Mouse (Mus musculus) MEL-GATA-1-ER (cell line): ENCODE measurements around the gene Cdc6.
"Not testable (repeated sequence)": the region's sequence is repeated elsewhere in the genome, so short reads cannot be mapped to it uniquely, and the experiment has no call there.

Source experiments
- DNase-seq: peaks from one replicate; pipeline ENCODE4 v3.0.0-alpha.2; 2012; ENCODE audit warnings: low read depth; ENCODE audit errors: extremely low read depth

The Cdc6 gene

DNA sequence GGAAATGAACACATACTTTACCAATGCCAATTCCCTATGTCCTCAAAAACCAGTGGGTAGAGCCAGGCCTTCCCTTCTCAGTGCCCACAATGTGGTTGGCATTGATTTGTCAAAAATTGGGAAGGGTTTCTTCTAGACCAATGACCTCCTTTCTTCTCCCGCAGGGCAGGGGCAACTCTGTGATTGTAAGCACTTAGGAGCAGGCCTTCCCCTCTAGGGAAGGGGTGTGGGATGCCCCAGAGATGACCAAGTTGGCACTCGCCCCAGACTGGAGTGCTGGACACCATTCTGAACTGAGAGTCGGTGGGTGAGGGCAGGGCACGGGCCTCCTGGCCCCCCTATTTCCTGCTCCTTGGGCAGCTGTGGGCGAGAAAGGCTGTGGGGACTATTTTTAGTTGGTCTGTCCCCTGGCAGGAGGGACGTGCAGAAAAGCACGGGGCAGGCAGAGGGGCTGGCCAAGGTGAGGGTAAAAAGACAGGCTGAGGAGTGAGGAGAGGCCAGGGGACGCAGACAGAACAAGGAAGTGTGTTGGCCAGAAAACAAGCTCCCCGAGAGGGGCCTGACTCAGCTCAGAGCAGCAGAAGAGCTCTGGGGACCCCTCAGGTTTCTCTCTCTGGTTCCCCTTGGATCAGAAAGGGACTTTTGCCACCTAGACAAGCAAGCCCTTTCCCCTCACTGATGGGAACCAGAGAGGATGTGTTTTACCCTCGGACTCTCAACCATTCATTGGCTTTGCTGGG lies 23.3 kb downstream of the Cdc6 start:
- DNase-seq, result no peak

DNA sequence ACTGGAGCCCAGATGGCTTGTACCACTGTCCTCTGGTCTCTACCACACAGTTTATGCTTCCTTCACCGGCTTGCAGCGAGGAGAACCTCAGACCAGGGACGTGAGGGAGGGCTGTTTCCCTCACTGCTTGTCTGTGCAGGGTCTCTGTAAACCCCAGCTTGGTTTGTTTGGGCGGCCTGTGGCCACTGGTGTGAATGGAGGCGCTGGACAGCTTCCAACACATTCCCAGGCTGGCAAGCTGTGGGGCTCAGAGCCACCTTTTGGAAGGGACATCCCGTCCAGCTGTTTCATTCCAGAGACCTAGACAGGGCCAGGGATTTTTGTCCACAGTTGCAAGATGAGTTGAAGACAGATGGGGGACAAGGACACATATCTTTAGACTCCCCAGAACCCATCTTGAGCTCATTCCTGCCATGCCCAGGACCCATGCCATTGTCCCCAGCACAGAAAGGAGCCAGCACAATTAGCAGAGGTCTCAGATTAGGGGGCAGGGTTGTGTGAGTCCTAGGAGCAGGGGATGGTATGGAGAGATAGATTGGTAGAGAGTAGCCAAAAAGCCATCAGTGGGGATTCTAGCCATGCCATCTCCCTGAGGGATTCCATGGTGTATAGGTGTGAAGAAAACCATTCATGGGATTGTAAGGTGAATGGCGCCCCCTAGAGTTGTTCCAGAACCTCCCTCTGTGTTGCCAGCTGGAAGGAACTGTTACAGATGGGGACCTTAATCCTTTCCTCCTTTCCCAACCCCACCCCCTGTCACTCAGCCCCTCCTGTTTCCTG lies 24.1 kb downstream of the Cdc6 start:
- DNase-seq, result no peak

DNA sequence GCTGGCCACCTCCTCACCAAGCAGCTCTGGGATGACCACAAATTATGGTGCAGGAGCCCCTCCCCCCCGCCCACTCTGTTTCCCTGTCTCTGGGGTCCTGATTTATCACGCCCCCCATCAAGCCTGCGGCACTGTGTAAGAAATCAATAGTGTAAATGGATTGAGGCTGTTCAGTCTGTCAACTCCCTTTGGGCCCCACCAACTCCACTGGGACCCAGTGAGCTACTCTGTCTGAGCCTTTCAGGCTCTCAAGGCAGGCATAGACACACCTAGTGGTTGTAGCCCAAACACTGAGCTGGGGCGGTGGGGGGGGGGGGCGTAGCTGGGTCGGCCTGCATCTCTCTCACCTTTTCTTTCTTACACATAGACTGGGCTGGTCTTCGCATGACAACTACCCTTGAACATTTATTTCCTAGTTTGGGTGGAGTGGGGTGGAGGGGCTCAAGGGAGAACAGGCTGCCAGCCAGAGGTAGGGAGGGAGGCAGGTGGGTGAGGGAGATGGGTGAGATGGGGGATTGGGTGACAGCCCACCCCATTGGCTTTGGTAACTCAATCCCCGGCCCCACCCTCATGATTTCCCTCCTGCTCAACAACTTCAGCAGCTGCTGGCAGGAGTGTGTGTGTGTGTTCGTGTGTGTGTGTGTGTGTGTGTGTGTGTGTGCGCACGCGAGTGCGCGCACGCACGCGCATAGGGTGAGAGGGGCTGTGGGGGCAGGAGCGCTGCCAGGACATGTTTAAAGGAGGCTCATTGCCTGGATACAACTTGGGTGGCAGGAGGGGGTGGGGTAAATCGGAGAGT lies 24.9 kb downstream of the Cdc6 start:
- no peak for DNase-seq

DNA sequence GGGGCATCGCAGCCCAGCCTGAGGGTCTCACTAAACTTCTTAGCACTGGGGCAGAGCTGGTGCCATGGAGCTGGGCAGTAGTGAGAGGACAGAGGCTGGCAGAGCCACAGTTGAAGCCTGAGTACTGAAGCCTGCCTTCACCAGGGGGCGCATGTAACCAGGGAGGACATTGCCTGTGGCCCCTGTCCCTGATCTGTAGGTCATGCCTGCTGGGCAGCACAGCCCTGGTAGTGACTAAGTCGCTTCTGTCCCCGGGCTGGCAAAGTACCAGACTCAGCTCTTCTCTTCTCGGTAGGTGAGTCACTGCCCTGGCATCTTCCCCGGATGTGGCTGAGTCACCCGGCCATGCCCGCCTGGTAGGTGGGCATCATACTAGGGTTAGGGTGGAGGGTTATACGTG lies 25.6 kb downstream of the Cdc6 start:
- no peak for DNase-seq

DNA sequence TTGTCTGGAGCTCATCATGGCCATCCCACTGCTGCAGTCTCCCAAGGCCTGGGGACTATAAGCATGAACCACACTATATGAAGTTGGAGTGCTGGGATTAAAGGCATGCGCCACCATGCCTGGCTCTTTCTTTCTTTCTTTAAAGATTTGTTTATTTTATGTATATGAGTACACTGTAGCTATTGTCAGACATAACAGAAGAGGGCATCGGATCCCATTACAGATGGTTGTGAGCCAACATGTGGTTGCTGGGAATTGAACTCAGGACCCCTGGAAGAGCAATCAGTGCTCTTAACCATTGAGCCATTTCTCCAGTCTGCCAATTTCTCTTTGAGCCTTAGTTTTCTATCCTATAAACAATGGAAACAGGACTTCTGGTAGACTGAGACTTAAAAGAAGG lies 26.2 kb downstream of the Cdc6 start:
- not testable (repeated sequence) for DNase-seq

DNA sequence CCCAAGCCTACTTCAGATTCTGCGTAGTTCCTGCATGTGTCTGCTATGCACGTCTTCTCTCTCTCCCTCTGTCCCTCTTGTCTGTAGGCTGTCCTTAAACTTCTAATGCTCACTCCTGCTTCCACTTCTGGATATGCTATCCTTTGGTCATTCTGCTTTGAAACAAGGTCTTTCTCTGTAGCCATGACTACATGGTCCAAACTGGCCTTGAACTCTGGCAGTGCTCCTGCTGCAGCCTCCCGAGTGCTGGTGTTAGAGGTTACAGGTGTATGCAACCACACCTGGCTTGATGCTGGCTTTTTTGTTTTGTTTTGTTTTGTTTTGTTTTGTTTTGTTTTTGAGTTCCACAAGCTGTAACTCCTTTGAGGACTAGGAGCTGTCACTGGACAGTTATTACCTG lies 26.8 kb downstream of the Cdc6 start:
- DNase-seq, result no peak

- DNase-seq, result no peak
Observed at GRCm38 (mm10) chr11:98935123-98935522, 27.5 kb downstream of the Cdc6 start.

DNA sequence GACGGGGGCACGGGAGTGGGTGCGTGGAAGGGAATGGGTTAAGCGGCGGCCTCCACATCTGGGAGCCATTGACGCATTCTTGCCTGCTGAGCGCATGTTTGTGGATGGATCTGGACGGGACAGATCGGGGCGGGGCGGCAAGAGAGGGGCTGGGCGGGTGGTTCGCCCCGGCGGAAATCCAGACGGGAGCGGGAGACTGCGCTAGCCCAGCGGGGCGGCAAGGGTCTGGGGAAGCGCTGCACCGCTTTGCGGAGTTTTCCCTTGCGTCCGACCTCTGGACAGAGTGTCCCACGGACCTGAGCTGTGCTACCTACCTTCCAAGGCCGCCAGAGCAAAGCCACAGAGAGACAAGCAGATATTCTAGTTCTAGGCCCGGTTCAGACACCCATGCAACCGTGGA lies 28.6 kb downstream of the Cdc6 start:
- no peak for DNase-seq

- no peak for DNase-seq
Observed at GRCm38 (mm10) chr11:98936606-98937409, 29.2 kb downstream of the Cdc6 start.

- DNase-seq, result peak; percentile 39
Observed at GRCm38 (mm10) chr11:98937410-98937913, 29.9 kb downstream of the Cdc6 start.

GRCm38 (mm10) chr11:98937914-98938694 lies 30.5 kb downstream of the Cdc6 start:
- no peak for DNase-seq

DNA sequence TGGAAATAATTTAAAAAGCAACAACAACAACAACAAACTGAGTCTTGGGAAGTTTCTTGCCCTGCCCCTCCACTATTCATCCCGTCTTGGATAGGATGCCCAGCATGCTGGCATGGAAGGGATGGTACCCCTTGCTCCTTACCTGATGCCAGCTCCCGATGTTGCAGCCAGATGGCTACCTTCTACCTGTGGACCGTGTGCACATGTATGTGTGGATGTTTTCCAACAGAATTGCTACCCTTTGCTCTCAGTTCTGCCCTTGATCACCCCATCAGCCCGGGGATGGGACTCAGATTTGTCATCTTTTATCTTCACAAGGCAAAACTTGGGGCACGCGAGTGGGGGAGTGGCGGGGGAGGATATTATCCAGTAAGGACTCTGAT lies 31.1 kb downstream of the Cdc6 start:
- no peak for DNase-seq

DNA sequence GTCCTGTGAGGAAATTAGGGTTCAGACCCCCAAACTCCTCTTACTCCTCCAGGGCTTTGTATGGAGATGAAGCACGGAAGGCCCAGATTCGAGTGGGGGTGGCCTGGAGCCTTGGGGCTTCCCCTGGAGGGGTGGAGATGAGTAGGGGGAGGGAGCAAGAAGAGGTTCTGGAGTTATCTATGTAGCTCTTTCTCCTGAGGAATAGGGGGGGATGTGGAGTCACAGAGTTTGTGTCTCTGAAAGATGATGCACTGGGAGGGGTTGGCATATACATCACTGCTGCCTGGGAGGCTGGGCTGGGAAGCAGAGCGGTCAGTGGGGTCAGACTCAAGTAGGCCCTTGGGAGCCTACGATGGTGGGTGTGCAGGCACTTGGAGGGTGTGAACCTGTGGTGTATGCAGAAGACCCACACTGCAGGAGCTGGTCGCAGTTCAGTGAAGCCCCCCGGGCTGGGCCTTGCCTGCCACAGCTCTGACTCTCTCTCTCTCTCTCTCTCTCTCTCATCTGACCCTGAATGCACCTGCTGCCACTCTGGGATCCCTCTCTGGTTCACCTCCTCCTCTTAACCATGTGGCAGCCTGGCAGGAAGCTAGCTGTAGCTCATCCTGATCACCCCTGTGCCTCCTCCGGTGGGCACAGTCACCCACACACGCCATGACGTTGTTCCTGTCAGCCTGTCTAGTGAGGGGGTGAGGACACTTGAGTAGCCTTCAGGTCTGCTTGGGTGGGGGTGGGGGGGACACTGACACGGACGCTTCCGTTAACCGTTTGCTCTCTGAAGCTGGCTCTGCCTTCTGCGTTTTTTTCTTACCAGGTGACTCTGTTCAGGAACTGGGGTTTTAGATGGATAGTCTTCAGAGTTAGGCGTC lies 31.7 kb downstream of the Cdc6 start:
- DNase-seq, result no peak

- DNase-seq, result no peak
Observed at GRCm38 (mm10) chr11:98939953-98940641, 32.5 kb downstream of the Cdc6 start.

GRCm38 (mm10) chr11:98940776-98941175 lies 33.2 kb downstream of the Cdc6 start:
- no peak for DNase-seq

DNA sequence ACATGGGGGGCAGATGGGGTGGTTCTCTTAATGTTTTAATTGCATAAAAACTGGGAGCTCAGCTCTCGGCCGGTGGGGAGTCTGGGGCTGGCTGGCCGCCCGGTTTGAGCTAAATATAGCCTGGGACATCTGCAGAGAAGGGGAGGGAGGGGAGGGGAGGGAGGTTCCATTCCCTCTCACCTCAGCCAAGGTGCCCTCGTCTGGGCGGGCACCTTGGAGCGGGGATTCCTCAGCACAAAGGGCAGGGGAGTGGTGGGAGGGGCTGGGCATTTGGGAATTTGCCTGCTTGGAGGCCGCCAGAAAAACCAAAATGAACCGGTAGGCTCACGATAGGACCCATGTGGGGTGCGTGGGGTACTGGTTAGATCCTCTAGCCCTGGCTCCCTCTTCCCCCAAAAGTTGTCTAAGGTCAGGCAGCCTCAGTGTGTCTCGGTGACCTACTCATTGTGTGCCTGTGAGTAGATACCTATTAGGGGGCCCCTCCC lies 33.8 kb downstream of the Cdc6 start:
- DNase-seq, result no peak

DNA sequence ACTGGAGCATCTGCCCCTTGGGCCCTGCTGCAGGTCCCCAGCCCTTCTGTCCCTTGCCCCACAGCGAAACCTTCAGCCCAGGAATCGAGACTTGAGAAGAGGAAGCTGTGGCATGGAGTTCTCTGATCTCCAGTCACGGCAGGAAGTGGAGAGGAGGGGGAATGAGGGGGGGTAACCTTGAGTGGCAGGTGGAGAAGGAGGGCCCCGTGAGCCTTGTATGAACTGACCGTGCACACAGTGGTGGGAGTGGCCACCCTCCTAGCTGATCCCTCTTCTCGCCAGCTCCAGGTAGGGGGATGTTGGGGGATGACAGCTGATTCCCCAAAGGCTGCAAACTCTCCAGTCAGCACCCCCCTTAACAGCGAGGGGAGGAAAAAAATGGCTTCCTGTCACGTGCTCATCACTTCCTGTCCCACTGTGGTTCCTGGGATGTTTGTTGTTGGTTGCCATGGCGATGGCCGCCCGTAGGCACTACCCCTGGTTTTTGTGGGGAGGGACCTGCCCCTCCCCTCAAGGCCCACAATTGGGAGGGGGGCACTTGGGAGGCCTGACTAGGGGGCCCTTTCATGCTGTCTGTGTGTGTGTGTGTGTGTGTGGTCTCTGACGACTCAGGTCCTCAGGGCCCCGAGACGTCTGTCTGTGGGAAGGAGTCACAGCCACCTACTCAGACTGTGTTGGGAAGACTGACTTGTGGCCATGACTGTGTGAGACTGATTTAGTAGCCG lies 34.4 kb downstream of the Cdc6 start:
- DNase-seq, result peak; percentile 58

GRCm38 (mm10) chr11:98942555-98942922 lies 34.9 kb downstream of the Cdc6 start:
- no peak for DNase-seq
